In genomic region chr7:30534633-30535577, GRCm38 (mm10) we compare ENCODE assay signal across 8 mouse cellular contexts. TPM values are rescaled to one million over a fixed set of nuclear protein-coding genes. Genes with fewer than 3 reads are reported as not detected.
DNase-seq lines count a peak whose midpoint lies in the region; ATAC-seq and TF ChIP-seq lines count a peak whose summit lies in the region.

Arhgap33 (minus strand) TSS chr7:30535060.

- TF ChIP-seq CTCF in hindbrain, postnatal 0 days (IDR thresholded peaks at IDR 0.05; ENCODE audit: low read depth): no peak
- no peak; the same call in 1 of the 2 replicates for TF ChIP-seq CTCF in left cerebral cortex, adult 2 months (IDR thresholded peaks at IDR 0.05)

- no peaks in the 10 kb centered on the region for H3K9me3 ChIP-seq in hindbrain, postnatal 0 days (ENCODE audit: low read length)

- peak; percentile 93 for ATAC-seq in hindbrain, postnatal 0 days
- peak; percentile 98 for ATAC-seq in megakaryocyte, adult 5-6 weeks (ENCODE audit: poor library complexity, severe bottlenecking)

- peaks cover 22% of the 10 kb centered on the region for H3K4me1 ChIP-seq in hindbrain, postnatal 0 days (ENCODE audit: insufficient read depth, low read length)

- H3K36me3 ChIP-seq in hindbrain, postnatal 0 days (ENCODE audit: insufficient read depth, low read length): peaks cover 18% of the 10 kb centered on the region

- H3K27ac ChIP-seq in hindbrain, postnatal 0 days: peak within 1 kb of the TSS; percentile 94
- peak within 1 kb of the TSS; percentile 89 for H3K27ac ChIP-seq in left cerebral cortex, adult 2 months

- 0% methylated on average over 41 of the region's 84 CpGs for WGBS in hindbrain, postnatal 0 days

- intact Hi-C loops in left cerebral cortex, adult 2 months (cut with DNase I): no loop called here

- peak; percentile 75 for DNase-seq in WW6 (ENCODE audit: low read depth, low spot score)
- peak; percentile 94 to 98 for DNase-seq in cerebellum, postnatal 4 days (ENCODE audit: low spot score in 2 of 2)
- peak; percentile 92 for DNase-seq in gastrocnemius, adult 18-20 months (ENCODE audit: low spot score)
- DNase-seq in hindbrain, postnatal 0 days (ENCODE audit: low spot score): peak; percentile 99
- DNase-seq in left cerebral cortex, adult 2 months (ENCODE audit: extremely low spot score in 1 of 2, low spot score in 2 of 2): peak; percentile 96 to 97
- DNase-seq in right cerebral cortex, adult 2 months (ENCODE audit: low spot score in 2 of 2): peak; percentile 94 to 98
- peak; percentile 95 for DNase-seq in urinary bladder, postnatal 14 days (ENCODE audit: low spot score)

- peak within 1 kb of the TSS; percentile 75 for H3K4me2 ChIP-seq in hindbrain, postnatal 0 days (ENCODE audit: low read depth, low read length)

- no peaks in the 10 kb centered on the region for H3K27me3 ChIP-seq in hindbrain, postnatal 0 days (ENCODE audit: insufficient read depth, low read length)

- peak within 1 kb of the TSS; percentile 83 for H3K4me3 ChIP-seq in hindbrain, postnatal 0 days (ENCODE audit: low read length)
- H3K4me3 ChIP-seq in left cerebral cortex, adult 2 months: peak within 1 kb of the TSS; percentile 70

- H3K9ac ChIP-seq in hindbrain, postnatal 0 days (replicated peaks; ENCODE audit: low read length): peak within 1 kb of the TSS; percentile 84

RNA-seq across cellular contexts. Expression of gene Arhgap33, which starts in this region (rescaled TPM):
- under 1 TPM; 0.27 to 0.47 TPM for total RNA-seq in gastrocnemius, adult 18-20 months (2021)
- 55.7 and 59.7 TPM in 2 replicates for total RNA-seq in hindbrain, postnatal 0 days (2014; rRNA removed)
- polyA plus RNA-seq in hindbrain, postnatal 0 days (2015; fragmentation: Nextera tagmentation; extraction: Ambion mirVana): 64.8 and 73.1 TPM in 2 replicates
- total RNA-seq in left cerebral cortex, adult 2 months (2021): 100 to 1,000 TPM; 182 to 220 TPM
- 7.0 and 10.6 TPM in 2 replicates for total RNA-seq in megakaryocyte, adult 5-6 weeks (2015)
- 3.1 and 4.9 TPM in 2 replicates for total RNA-seq in megakaryocyte, adult 5-6 weeks (2017)

Comparison
In these comparisons a context has a peak if more than half of its experiments do, and no peak if none do; other contexts are left out.
1. Peak in every context shown above with its lines: DNase-seq, ATAC-seq, H3K4me3 ChIP-seq and H3K27ac ChIP-seq.
2. Peak in DNase-seq in gastrocnemius, adult 18-20 months; RNA of the gene not detected or under 1 TPM.